Mouse (Mus musculus): ENCODE measurements around the gene St6galnac4. TPM values are rescaled to one million over a fixed set of nuclear protein-coding genes. Genes with fewer than 3 reads are reported as not detected.

St6galnac4 gene
- polyA plus RNA-seq, 1 experiment: 23.9 TPM

DNA sequence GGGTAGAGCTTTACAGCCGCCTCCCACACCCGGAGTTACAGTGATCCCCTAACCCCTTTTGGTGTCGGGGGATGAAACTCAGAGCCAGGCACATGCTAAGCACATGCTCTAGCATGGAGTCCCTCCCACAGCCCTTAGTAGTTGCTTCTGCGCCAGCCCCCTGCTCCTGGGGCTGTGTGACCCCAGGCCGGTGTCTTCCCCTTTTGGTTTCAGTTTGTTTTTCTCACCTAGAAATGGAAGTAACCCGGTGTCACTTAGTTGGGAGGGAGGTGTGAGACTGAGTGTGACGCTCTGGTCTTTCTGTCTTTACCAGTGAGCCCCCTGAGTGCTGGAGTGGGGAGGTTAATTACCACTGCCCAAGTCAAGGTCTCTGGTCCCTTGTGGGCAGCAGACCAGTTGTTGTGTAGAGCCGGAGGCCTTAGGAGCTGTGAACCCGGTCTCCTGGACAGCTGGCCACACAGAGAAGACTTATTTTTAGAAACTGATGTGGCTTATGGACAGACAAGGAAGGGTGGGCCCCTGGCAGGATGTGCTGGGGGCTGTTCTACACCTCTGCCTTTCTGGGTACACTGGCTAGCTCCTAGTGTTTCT lies 931 bp downstream of the St6galnac4 start:
- DNase-seq (ENCODE audit: low read depth): no peak
- TF ChIP-seq POLR2A (IDR thresholded peaks at IDR 0.05; ENCODE audit: borderline replicate concordance, extremely low read depth, insufficient read depth, insufficient read length, poor library complexity, severe bottlenecking): no peak
- TF ChIP-seq CTCF (IDR thresholded peaks at IDR 0.05; ENCODE audit: borderline replicate concordance, extremely low read depth, insufficient read depth, insufficient read length): no peak

DNA sequence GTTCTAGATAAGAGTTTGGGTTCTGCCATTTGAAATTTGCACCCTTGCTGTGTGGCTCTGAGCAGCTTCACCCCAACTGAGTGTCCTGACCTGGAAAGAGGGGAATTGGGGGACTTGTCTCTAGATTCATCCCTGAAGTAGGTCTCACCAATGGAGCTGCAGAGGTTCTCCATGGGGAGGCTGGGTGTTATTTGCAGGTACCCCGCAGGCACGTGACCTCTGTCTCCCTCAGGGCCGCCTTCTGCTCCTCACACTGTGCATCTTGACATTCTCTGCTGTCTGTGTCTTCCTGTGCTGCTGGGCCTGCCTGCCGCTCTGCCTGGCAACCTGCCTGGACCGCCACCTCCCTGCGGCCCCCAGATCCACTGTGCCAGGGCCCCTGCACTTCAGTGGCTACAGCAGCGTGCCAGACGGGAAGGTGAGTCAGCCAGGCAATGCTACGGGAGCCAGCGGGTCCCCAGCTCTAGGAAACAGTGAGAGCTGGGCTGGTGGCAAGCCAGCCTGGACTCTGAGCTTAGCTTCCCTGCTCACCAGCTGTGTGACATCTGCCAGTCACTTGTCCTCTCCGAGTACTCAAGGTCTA lies 2.4 kb downstream of the St6galnac4 start:
- peak; percentile 63 for DNase-seq (ENCODE audit: low read depth)

DNA sequence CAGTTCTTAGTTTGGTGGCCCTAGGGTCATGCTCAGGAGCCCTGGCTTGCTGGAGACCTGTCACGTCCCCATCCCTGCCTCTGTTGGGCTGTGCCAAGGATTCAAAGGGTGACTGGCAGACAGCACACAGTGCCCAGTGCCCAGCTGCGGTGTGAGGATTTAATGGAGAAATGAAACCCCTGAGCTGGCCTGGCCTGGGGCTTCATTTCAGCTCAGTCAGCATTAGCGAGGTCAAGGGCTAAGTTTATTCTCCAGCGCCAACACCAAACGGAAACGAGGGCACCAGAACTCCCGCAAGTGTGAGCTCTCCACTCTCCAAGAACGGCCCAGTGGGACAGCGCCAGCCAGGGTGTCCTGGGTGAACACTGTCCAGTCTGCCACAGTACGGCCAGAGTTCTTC lies 3.3 kb downstream of the St6galnac4 start:
- TF ChIP-seq CTCF (IDR thresholded peaks at IDR 0.05; ENCODE audit: borderline replicate concordance, extremely low read depth, insufficient read depth, insufficient read length): no peak
- no peak for TF ChIP-seq POLR2A (IDR thresholded peaks at IDR 0.05; ENCODE audit: borderline replicate concordance, extremely low read depth, insufficient read depth, insufficient read length, poor library complexity, severe bottlenecking)
- DNase-seq (ENCODE audit: low read depth): no peak

More for the DNA sequence above, 2.4 kb downstream of the St6galnac4 start:
- TF ChIP-seq CTCF (IDR thresholded peaks at IDR 0.05; ENCODE audit: borderline replicate concordance, extremely low read depth, insufficient read depth, insufficient read length) (no peak), POLR2A (IDR thresholded peaks at IDR 0.05; ENCODE audit: borderline replicate concordance, extremely low read depth, insufficient read depth, insufficient read length, poor library complexity, severe bottlenecking) (no peak)

DNA sequence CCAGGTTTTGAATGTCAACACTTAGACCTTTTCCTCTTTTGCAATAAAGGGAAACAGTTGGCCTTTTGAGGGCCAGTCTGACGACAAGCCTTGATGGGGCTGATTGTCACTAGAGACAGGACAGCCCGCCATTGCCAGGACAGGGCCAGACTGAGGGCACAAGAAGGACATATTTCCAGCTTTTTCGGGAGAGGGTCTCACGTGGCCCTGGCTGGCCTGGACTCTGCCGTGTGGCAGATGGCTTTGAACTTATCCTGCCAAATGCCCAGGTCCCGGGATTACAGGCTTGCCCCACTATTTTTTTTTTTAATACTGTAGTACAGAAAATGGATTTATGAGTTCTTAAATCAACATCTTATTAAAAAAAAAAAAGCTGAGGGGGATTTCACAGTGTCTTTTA lies 4.4 kb downstream of the St6galnac4 start:
- DNase-seq (ENCODE audit: low read depth): no peak
- no peak for TF ChIP-seq POLR2A (IDR thresholded peaks at IDR 0.05; ENCODE audit: borderline replicate concordance, extremely low read depth, insufficient read depth, insufficient read length, poor library complexity, severe bottlenecking)
- no peak for TF ChIP-seq CTCF (IDR thresholded peaks at IDR 0.05; ENCODE audit: borderline replicate concordance, extremely low read depth, insufficient read depth, insufficient read length)

DNA sequence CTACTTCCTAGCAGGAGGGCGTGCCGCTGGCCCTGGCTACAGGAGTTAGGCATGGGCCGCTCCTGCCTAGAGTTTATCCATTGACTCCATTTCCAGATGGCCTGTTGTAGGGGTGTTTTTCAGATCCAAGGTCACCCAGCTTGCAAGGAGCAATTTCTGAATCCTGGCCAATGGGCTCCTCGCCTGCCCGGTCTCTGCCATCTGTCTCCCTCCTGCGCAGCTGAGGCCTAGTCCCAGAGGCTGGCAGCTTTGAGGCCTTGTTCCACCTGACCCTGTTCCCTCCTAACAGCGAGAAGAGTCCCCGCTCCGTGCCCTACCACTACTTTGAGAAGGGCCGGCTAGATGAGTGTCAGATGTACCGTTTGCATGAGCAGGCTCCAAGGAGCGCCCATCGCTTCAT lies 9.8 kb downstream of the St6galnac4 start:
- TF ChIP-seq POLR2A (IDR thresholded peaks at IDR 0.05; ENCODE audit: borderline replicate concordance, extremely low read depth, insufficient read depth, insufficient read length, poor library complexity, severe bottlenecking): no peak
- TF ChIP-seq CTCF (IDR thresholded peaks at IDR 0.05; ENCODE audit: borderline replicate concordance, extremely low read depth, insufficient read depth, insufficient read length): no peak
- peak; percentile 74 for DNase-seq (ENCODE audit: low read depth)

DNA sequence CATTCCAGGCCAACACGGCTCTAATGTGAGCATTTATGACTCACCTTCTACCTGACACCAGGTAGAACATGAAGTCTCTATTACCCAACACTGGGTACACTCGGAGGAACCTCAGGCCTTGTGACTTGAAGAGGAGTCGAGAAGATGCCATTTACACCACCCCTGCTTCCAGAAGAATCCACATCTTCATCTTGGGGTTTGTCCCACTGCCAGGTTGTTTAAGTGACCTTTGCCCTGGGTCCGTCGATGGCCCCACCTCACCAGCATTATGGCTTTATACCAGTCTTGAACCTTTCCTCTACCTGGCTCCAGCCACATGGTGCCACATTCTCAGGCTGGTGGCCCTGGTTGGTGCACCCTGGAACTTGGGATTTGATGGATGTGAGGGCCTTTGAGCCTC lies 10.4 kb downstream of the St6galnac4 start:
- DNase-seq (ENCODE audit: low read depth): no peak
- TF ChIP-seq CTCF (IDR thresholded peaks at IDR 0.05; ENCODE audit: borderline replicate concordance, extremely low read depth, insufficient read depth, insufficient read length) (no peak), POLR2A (IDR thresholded peaks at IDR 0.05; ENCODE audit: borderline replicate concordance, extremely low read depth, insufficient read depth, insufficient read length, poor library complexity, severe bottlenecking) (no peak)

DNA sequence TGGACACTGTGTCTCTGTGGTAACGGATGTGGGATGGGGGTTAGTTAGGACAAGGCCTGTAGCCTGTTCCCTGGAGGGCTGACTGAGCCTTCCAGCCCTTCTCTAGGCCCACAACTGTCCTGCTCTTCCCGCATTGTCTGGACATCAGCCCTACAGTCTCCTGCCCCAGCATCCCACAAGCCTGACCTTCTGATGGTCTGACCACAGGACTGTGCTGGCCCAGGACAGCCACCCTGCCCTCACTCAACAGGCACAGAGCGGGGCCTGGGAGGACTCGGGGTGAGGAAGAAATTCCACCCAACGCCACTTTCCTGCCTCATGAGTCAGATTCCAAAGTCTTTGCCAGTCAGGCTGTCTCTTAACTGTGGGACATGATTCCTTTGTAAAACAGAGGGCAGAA lies 10.8 kb downstream of the St6galnac4 start:
- TF ChIP-seq POLR2A (IDR thresholded peaks at IDR 0.05; ENCODE audit: borderline replicate concordance, extremely low read depth, insufficient read depth, insufficient read length, poor library complexity, severe bottlenecking): no peak
- no peak for TF ChIP-seq CTCF (IDR thresholded peaks at IDR 0.05; ENCODE audit: borderline replicate concordance, extremely low read depth, insufficient read depth, insufficient read length)
- DNase-seq (ENCODE audit: low read depth): no peak

DNA sequence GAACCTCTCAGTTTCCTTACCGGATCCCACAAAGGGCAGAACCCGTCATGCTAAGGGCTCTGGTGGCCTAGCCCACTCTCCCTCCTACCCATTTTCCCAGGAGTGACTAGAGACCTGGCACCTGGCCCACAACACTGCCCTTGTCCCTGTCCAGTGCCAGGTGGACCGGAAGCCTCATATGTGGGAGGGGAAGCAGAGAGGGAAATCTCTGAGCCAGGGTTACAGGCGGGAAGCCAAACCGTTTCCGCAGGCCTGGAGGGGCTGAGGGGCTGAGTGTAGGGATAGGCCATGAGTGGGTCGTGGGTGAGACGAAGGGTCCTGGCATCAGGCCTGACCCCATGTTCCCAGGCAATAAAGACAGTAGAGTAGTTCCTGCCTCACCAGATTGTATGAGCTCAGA lies 11.6 kb downstream of the St6galnac4 start:
- TF ChIP-seq CTCF (IDR thresholded peaks at IDR 0.05; ENCODE audit: borderline replicate concordance, extremely low read depth, insufficient read depth, insufficient read length) (no peak), POLR2A (IDR thresholded peaks at IDR 0.05; ENCODE audit: borderline replicate concordance, extremely low read depth, insufficient read depth, insufficient read length, poor library complexity, severe bottlenecking) (no peak)
- no peak for DNase-seq (ENCODE audit: low read depth)

DNA sequence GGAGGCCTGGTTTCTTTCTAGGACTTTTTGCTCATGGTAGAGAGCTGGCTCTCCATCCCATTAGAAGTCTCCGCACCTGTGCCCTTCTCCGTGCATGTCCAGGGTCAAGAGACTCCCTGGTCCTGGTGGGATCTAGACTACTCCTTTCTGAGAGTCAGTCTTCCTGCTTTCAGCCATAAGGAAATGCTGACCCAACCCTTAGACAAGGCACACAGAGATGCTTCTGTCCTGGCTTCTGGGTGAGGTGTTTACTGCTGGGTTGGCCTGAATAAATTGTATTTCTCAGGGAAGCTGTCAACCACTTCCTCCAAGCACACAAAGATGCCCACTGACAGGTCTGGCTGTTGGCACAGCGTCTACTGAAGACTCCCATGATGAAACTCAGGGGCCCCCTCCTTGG lies 12.5 kb downstream of the St6galnac4 start, which contains the start of gene St6galnac6:
Gene St6galnac6 (plus strand): TSS at position 301 of the 400 bp plus-strand sequence.
- TF ChIP-seq POLR2A (IDR thresholded peaks at IDR 0.05; ENCODE audit: borderline replicate concordance, extremely low read depth, insufficient read depth, insufficient read length, poor library complexity, severe bottlenecking) (no peak), CTCF (IDR thresholded peaks at IDR 0.05; ENCODE audit: borderline replicate concordance, extremely low read depth, insufficient read depth, insufficient read length) (no peak)
- no peak for DNase-seq (ENCODE audit: low read depth)

DNA sequence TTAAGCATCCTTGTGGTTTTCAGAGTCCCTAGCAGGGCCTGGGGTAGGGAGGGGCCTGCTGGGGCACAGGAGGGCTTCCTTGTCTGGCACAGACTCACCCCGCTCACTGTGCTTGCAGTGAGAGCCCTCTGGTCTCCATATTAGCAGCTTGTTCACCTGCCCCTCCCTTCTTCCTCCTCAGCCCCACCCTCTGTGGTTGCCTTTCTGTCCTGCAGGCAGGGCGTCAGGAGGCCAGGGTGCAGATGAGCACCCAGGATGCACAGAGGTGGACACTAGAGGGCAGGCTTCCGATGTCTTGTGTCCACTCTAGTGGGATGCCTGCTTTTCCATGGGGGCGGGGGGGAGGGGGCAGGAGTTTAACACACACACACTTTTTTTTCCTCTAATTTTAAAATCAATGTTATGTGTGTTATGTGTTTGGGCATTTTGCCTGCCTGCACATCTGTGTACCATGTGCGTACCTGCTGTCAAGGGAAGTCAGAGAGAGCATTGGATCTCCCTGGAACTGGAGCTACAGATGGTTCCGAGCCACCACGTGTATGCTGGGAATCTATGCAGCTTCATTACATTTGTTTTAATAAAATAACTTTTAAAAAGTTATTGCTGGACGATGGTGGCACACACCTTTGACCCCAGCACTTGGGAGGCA lies 14.6 kb downstream of the St6galnac4 start:
- no peak for DNase-seq (ENCODE audit: low read depth)
- TF ChIP-seq CTCF (IDR thresholded peaks at IDR 0.05; ENCODE audit: borderline replicate concordance, extremely low read depth, insufficient read depth, insufficient read length) (peak; percentile 49; the same call in 1 of the 2 replicates), POLR2A (IDR thresholded peaks at IDR 0.05; ENCODE audit: borderline replicate concordance, extremely low read depth, insufficient read depth, insufficient read length, poor library complexity, severe bottlenecking) (no peak)

DNA sequence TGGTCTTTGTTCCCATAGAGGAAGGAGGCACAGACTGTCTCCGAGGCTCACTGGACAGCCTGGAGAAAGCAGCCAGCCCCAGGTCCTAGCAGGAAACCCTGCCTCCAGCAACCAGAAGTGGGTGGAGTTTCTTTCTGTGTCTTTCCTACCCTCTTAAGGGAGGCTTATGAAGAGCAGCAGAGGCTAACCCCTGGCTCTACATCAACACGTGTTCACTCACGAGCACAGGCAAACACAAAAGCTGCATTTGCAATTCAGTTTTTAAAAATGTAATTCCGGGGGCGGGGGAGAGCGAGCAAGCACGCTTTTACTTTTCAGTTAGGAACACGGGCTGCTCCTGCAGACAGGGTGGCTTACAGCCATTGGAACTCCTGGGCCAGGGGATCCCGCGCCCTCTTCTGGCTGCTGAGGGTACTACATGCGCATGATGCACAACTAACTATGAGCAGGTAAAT lies 15.7 kb downstream of the St6galnac4 start:
- DNase-seq (ENCODE audit: low read depth): peak; percentile 85
- TF ChIP-seq CTCF (IDR thresholded peaks at IDR 0.05; ENCODE audit: borderline replicate concordance, extremely low read depth, insufficient read depth, insufficient read length) (peak; percentile 92), POLR2A (IDR thresholded peaks at IDR 0.05; ENCODE audit: borderline replicate concordance, extremely low read depth, insufficient read depth, insufficient read length, poor library complexity, severe bottlenecking) (no peak)
